Mouse (Mus musculus) thymus, adult 2 months (tissue): ENCODE measurements at regions not wholly inside any gene's neighbourhood (a gene's known extent, or its start where the extent isn't known, plus 50 kb on each side); places are given as distances from the start of the nearest gene placed in this dataset.

ENCODE experiments used
- CTCF ChIP-seq: fragments of 200-500 bp; IDR thresholded peaks from 2 replicates; pipeline ENCODE4 v1.5.1; 2012; ENCODE audit warnings: mild to moderate bottlenecking, control low read depth, low read length, moderate library complexity, borderline replicate concordance; ENCODE audit not compliant: control insufficient read depth, poor library complexity, insufficient read depth; ENCODE audit errors: extremely low read depth
- POLR2A ChIP-seq: fragments of 200-500 bp; IDR thresholded peaks from 2 replicates; pipeline ENCODE4 v1.6.1; 2012; ENCODE audit warnings: mild to moderate bottlenecking, low read length, control low read depth, moderate library complexity; ENCODE audit not compliant: control insufficient read depth, poor library complexity, insufficient read depth; ENCODE audit errors: extremely low read depth

DNA sequence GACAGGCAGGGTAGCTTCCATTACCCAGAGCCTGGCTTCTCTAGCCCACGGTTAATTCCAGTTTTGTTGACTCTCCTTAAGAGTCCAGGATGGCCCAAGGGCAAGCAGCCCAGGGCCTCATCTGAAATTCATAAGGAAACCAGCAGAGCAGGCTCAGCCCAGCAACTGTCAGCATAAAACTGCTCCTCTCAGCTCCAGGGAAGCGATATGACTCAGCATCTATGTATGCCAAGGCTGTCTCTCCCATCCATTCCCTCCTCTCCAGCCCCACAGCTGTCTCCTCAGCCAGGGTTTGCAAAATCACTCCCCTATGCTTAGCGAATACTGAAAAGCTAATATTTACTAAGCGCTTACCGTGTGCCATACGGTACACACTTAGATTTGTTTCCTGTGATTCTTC, 76.4 kb downstream of the Tbx19 start:
- TF ChIP-seq CTCF (no peak), POLR2A (no peak)
